9 mouse cellular contexts compared by ENCODE assay signal in the genomic region with DNA sequence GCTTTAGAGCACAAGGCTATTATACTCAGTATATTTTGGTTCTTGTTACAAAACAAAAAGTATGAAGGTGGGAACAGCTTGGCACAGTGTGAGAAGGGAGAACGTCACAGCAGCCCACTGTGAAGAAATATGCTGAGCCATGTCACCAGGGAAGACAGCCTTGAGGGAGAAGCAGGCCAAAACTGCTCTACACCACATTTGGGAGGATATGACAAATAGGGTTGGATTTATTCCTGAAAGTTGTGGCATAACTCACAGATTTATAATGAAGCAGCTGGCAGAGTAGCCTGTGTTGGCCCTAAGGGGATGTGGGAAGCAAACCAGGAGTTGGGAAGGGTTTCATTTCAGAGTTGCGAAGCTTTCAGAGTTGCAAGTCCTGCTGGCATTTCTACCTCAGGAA.
A peak's percentile ranks its signal among the peaks of the same experiment; 100 is the strongest.
DNase-seq lines count a peak whose midpoint lies in the region; ATAC-seq lines count a peak whose summit lies in the region.
"Had no signal": no experiment of that assay in that cellular context is flagged by ENCODE, and none has a peak within 500 bp of the region (broad histone marks: within the 10 kb centered on the region; RNA-seq: fewer than 3 reads in every experiment).

No protein-coding gene starts in this region.

- no peak overlapping the region for H3K4me3 ChIP-seq in heart, embryonic 11.5 days (ENCODE audit: low read depth, low read length)
- H3K4me3 ChIP-seq in hindbrain, embryonic 14.5 days (replicated peaks; ENCODE audit: low read length), result no peak overlapping the region
- H3K4me3 ChIP-seq: limb, embryonic 12.5 days had no signal

- no peaks in the 10 kb centered on the region for H3K27me3 ChIP-seq in heart, embryonic 11.5 days (ENCODE audit: control insufficient read depth, insufficient read depth, low read length)
- H3K27me3 ChIP-seq in hindbrain, embryonic 14.5 days (ENCODE audit: control insufficient read depth, insufficient read depth, low read length), result no peaks in the 10 kb centered on the region
- H3K27me3 ChIP-seq: limb, embryonic 12.5 days had no signal

- WGBS in heart, embryonic 11.5 days (ENCODE audit: insufficient replicate concordance), result 86% methylated on average over 2 of the region's 2 CpGs
- WGBS in hindbrain, embryonic 14.5 days, result 77% methylated on average over 2 of the region's 2 CpGs

- peak; percentile 42 to 46 for DNase-seq in heart, adult 18-20 months
- peak; percentile 90 for DNase-seq in 3T3-L1 (ENCODE audit: low read depth, low spot score)
- DNase-seq in cerebellum, adult 11-12 months, result peak; percentile 67
- DNase-seq in thymus, postnatal 10 days (ENCODE audit: low spot score in 2 of 2), result no peak
- DNase-seq in urinary bladder, postnatal 10 days (ENCODE audit: low spot score), result no peak
- no peak for DNase-seq in hindbrain, embryonic 14.5 days (ENCODE audit: low spot score)

- H3K27ac ChIP-seq in heart, embryonic 11.5 days (ENCODE audit: low read depth, low read length), result no peak overlapping the region
- H3K27ac ChIP-seq in hindbrain, embryonic 14.5 days, result no peak overlapping the region
- H3K27ac ChIP-seq: limb, embryonic 12.5 days had no signal

- no peak overlapping the region for H3K4me2 ChIP-seq in heart, embryonic 11.5 days
- H3K4me2 ChIP-seq in hindbrain, embryonic 14.5 days (replicated peaks), result no peak overlapping the region
- H3K4me2 ChIP-seq: limb, embryonic 12.5 days had no signal

- H3K36me3 ChIP-seq in heart, embryonic 11.5 days (ENCODE audit: control insufficient read depth, insufficient read depth, low read length), result no peaks in the 10 kb centered on the region
- no peaks in the 10 kb centered on the region for H3K36me3 ChIP-seq in hindbrain, embryonic 14.5 days (replicated peaks; ENCODE audit: control insufficient read depth, insufficient read depth)
- H3K36me3 ChIP-seq: limb, embryonic 12.5 days had no signal

- no peak for ATAC-seq in heart, embryonic 11.5 days (replicated peaks; ENCODE audit: insufficient number of reproducible peaks, low FRiP score, low TSS enrichment)
- ATAC-seq in granulocyte monocyte progenitor cell, adult 5-6 weeks (replicated peaks; ENCODE audit: poor library complexity, severe bottlenecking), result peak; percentile 45
- no peak for ATAC-seq in hindbrain, embryonic 14.5 days (ENCODE audit: low FRiP score)

- no peaks in the 10 kb centered on the region; the same call in 1 of the 2 replicates for H3K9me3 ChIP-seq in heart, embryonic 11.5 days (replicated peaks; ENCODE audit: control insufficient read depth, low read length)
- H3K9me3 ChIP-seq in hindbrain, embryonic 14.5 days (ENCODE audit: control insufficient read depth, low read length), result no peaks in the 10 kb centered on the region
- H3K9me3 ChIP-seq: limb, embryonic 12.5 days had no signal

- no peaks in the 10 kb centered on the region for H3K4me1 ChIP-seq in heart, embryonic 11.5 days (ENCODE audit: control insufficient read depth, insufficient read depth, low read length)
- H3K4me1 ChIP-seq in hindbrain, embryonic 14.5 days (replicated peaks; ENCODE audit: control insufficient read depth, insufficient read depth, low read length), result no peaks in the 10 kb centered on the region

- H3K9ac ChIP-seq in heart, embryonic 11.5 days (ENCODE audit: low read depth, low read length), result no peak overlapping the region
- H3K9ac ChIP-seq in hindbrain, embryonic 14.5 days, result no peak overlapping the region
- H3K9ac ChIP-seq: limb, embryonic 12.5 days had no signal

Comparison
In these comparisons a context has a peak if more than half of its experiments do, and no peak if none do; other contexts are left out.
1. DNase-seq: peak in heart, adult 18-20 months (2 of 2), 3T3-L1 (single experiment) and cerebellum, adult 11-12 months (single experiment); none in thymus, postnatal 10 days (0 of 2), urinary bladder, postnatal 10 days (single experiment) and hindbrain, embryonic 14.5 days (single experiment).